Mouse (Mus musculus) 3T3-L1 (cell line): ENCODE results near the gene Steap1.

Experiments used
- DNase-seq: peaks from one replicate; pipeline ENCODE4 v3.0.0-alpha.2; 2015; ENCODE audit warnings: low read depth, low spot score

Gene Steap1

DNA sequence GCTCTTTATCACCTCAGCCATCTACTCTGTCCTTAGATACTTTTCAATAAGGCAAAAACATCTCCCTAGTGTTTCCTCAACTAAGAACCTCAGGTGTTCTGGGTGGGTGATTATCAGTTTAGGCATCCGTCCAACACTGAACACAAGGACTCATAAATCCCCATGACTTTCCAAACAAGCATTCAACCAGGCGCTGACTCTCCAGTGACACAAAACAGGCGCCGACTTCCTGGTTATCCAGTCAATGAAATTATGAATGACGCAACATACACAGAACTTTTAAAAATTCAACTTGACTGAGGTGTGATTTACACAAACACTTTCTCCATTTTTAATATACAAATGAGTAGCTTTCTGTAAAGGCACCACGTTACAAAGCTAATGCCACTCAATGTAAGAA is 60.9 kb downstream of the Steap1 start:
- peak; percentile 73 for DNase-seq

DNA sequence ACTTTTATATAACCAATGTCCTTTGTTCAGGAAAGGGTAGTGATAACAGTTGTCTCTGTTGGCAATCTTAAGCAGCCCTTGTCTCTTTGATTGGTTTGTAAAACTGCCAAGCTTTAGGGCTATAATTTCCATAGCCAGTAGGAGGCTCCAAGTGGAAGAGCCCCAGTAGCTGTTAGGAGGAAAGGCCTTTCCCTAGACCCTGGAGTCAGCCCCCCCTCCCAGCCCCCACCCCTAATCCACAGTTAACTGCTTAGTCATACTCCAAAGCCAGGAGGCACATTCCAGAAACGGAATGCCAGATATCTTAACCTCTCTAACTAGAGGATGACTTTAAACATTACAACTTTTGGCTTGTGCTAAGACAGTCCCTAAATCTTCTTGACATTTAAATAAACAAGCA is 62.2 kb downstream of the Steap1 start:
- DNase-seq = peak; percentile 95
